Mouse (Mus musculus) MEL (cell line): ENCODE data around the gene Samd3.

Experiments used
- BHLHE40 ChIP-seq: IDR thresholded peaks from 2 replicates; pipeline ENCODE4 v1.6.1; 2012; ENCODE audit warnings: low read depth, mild to moderate bottlenecking, inconsistent platforms, low read length, improper control_type of control experiment, borderline replicate concordance
- CHD1 ChIP-seq: IDR thresholded peaks from 2 replicates; pipeline ENCODE4 v1.6.1; 2012; ENCODE audit warnings: low read depth, mild to moderate bottlenecking, inconsistent platforms, low read length, improper control_type of control experiment
- CHD2 ChIP-seq: IDR thresholded peaks from 2 replicates; pipeline ENCODE4 v1.6.1; 2011; ENCODE audit warnings: low read length, improper control_type of control experiment
- CTCF ChIP-seq, 3 experiments: IDR thresholded peaks in 2 of 3; conservative IDR thresholded peaks in 1 of 3; 2 replicates each; pipeline ENCODE4 v1.5.1; 2011 to 2012; ENCODE audit warnings: low read length in 3 of 3, low read depth in 2 of 3, mild to moderate bottlenecking in 2 of 3, improper control_type of control experiment in 1 of 3, inconsistent platforms in 1 of 3, mixed read lengths in 1 of 3, moderate library complexity in 1 of 3; ENCODE audit not compliant: control insufficient read depth in 1 of 3, insufficient read depth in 1 of 3, poor library complexity in 1 of 3, severe bottlenecking in 1 of 3
- EP300 ChIP-seq, 2 experiments: IDR thresholded peaks; 2 replicates each; pipeline ENCODE4 v1.6.1; 2011; ENCODE audit warnings: improper control_type of control experiment in 2 of 2, low read length in 2 of 2, low read depth in 1 of 2, mild to moderate bottlenecking in 1 of 2
- ETS1 ChIP-seq: IDR thresholded peaks from 2 replicates; pipeline ENCODE4 v1.6.1; 2012; ENCODE audit warnings: low read depth, mild to moderate bottlenecking, inconsistent platforms, low read length, improper control_type of control experiment, moderate library complexity
- GATA1 ChIP-seq: IDR thresholded peaks from 2 replicates; pipeline ENCODE4 v1.6.1; 2011; ENCODE audit warnings: low read depth, low read length, improper control_type of control experiment
- MAFK ChIP-seq: IDR thresholded peaks from 2 replicates; pipeline ENCODE4 v1.6.1; 2011; ENCODE audit warnings: low read depth, mild to moderate bottlenecking, low read length, improper control_type of control experiment, borderline replicate concordance
- MAZ ChIP-seq: IDR thresholded peaks from 2 replicates; pipeline ENCODE4 v1.6.1; 2012; ENCODE audit warnings: low read depth, mild to moderate bottlenecking, inconsistent platforms, low read length, improper control_type of control experiment
- MYB ChIP-seq: IDR thresholded peaks from 2 replicates; pipeline ENCODE4 v1.6.1; 2011; ENCODE audit warnings: mild to moderate bottlenecking, low read depth, low read length, improper control_type of control experiment
- POLR2A ChIP-seq, 2 experiments: IDR thresholded peaks; 2 replicates each; pipeline ENCODE4 v1.6.1; 2011 to 2012; ENCODE audit warnings: low read length in 2 of 2, mild to moderate bottlenecking in 2 of 2, control low read depth in 1 of 2, improper control_type of control experiment in 1 of 2, low read depth in 1 of 2, moderate library complexity in 1 of 2; ENCODE audit not compliant: control insufficient read depth in 1 of 2, insufficient read depth in 1 of 2, poor library complexity in 1 of 2
- TBP ChIP-seq: IDR thresholded peaks from 2 replicates; pipeline ENCODE4 v1.8.0; 2011; ENCODE audit warnings: low read depth, low read length, improper control_type of control experiment
- UBTF ChIP-seq: IDR thresholded peaks from 2 replicates; pipeline ENCODE4 v1.6.1; 2012; ENCODE audit warnings: low read depth, mild to moderate bottlenecking, inconsistent platforms, low read length, improper control_type of control experiment, moderate library complexity, borderline replicate concordance; ENCODE audit not compliant: insufficient read depth
- USF1 ChIP-seq: IDR thresholded peaks from 2 replicates; pipeline ENCODE4 v1.6.1; 2014; ENCODE audit warnings: low read depth, mild to moderate bottlenecking, inconsistent platforms, low read length, improper control_type of control experiment, moderate library complexity

- TF ChIP-seq CHD2 = no peak
- no peak for TF ChIP-seq TBP
- TF ChIP-seq POLR2A (IDR thresholded peaks at IDR 0.05; ENCODE audit: control insufficient read depth in 1 of 2, insufficient read depth in 1 of 2, low read depth in 1 of 2, low read length in 2 of 2, poor library complexity in 1 of 2) = no peak
- no peak for TF ChIP-seq MAZ
- TF ChIP-seq BHLHE40 = no peak
- TF ChIP-seq ETS1 = no peak
- no peak for TF ChIP-seq CTCF (IDR thresholded peaks at IDR 0.05 in 2 of 3, conservative IDR thresholded peaks at IDR 0.05 in 1 of 3; ENCODE audit: control insufficient read depth in 1 of 3, insufficient read depth in 1 of 3, low read depth in 2 of 3, low read length in 3 of 3, poor library complexity in 1 of 3, severe bottlenecking in 1 of 3)
- TF ChIP-seq CHD1 = no peak
- no peak for TF ChIP-seq MAFK
- no peak for TF ChIP-seq UBTF
- TF ChIP-seq EP300 (IDR thresholded peaks at IDR 0.05; ENCODE audit: low read depth in 1 of 2, low read length in 2 of 2) = no peak
- TF ChIP-seq GATA1 = no peak
- TF ChIP-seq MYB = no peak
- TF ChIP-seq USF1 = no peak
These were observed 15.0 kb downstream of the Samd3 start for GRCm38 (mm10) chr10:26244466-26244865.
